Mouse (Mus musculus): ENCODE data around the gene Prelp. TPM values are rescaled to one million over a fixed set of nuclear protein-coding genes. Genes with fewer than 3 reads are reported as not detected.

Gene Prelp
- polyA plus RNA-seq, 1 experiment from 2014 or later, result 0.31 TPM

DNA sequence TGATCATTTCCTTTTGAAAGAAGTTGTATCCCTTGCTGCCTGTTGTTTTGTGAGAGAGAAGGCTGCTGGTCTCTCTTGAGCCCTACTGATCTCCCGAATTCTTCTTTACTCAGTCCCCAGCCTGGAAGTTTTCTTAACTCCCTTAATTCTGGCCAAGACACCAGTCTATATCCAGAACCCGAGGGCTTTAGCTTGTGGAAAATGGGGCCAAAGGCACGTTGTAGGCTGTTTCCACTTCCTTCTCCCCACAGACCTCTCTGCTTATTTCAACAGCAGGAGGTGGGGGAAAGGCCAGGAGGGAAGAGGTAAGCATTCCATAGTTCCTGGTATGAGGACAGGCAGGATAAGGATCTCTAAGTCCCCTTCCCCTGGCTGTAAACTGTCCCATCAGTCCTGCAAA, 8.8 kb upstream of the Prelp start:
- Histone ChIP-seq H3K36me3 (no peaks in the 10 kb centered on the region), H3K4me1 (peaks cover 9% of the 10 kb centered on the region; the same call in 1 of the 2 replicates), H3K27ac (replicated peaks) (no peak overlapping the region), H3K9me3 (replicated peaks) (peaks cover 5% of the 10 kb centered on the region; the same call in 1 of the 2 replicates), H3K4me3 (no peak overlapping the region), H3K27me3 (ENCODE audit: low read depth, poor library complexity, severe bottlenecking) (no peaks in the 10 kb centered on the region)
- DNase-seq (ENCODE audit: low spot score), result no peak
- 60% methylated on average over 3 of the region's 3 CpGs for WGBS

DNA sequence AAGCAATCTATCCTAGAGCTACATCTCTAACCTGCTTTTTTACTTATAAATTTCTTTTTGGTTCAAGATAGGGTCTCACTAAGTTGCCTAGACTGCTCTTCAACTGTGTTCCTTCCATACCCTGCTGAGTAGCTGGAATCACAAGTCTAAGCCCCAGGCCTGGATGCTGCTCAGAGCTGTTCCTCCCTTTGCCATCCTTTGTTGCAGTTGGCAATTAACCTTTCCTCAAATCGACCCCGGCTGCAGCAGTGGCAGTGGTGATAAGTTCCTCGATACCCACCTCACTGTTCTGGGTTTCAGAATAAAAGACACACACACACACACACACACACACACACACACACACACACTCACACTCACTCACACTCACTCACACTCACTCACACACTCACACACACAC, 4.0 kb upstream of the Prelp start:
- no peaks in the 10 kb centered on the region for H3K27me3 ChIP-seq (ENCODE audit: low read depth, poor library complexity, severe bottlenecking)
- H3K27ac ChIP-seq (replicated peaks), result no peak overlapping the region
- H3K4me1 ChIP-seq, result peaks cover 23% of the 10 kb centered on the region
- H3K9me3 ChIP-seq (replicated peaks), result peaks cover 5% of the 10 kb centered on the region; the same call in 1 of the 2 replicates
- no peak overlapping the region for H3K4me3 ChIP-seq
- 92% methylated on average over 3 of the region's 3 CpGs for WGBS
- no peaks in the 10 kb centered on the region for H3K36me3 ChIP-seq
- DNase-seq (ENCODE audit: low spot score), result no peak

DNA sequence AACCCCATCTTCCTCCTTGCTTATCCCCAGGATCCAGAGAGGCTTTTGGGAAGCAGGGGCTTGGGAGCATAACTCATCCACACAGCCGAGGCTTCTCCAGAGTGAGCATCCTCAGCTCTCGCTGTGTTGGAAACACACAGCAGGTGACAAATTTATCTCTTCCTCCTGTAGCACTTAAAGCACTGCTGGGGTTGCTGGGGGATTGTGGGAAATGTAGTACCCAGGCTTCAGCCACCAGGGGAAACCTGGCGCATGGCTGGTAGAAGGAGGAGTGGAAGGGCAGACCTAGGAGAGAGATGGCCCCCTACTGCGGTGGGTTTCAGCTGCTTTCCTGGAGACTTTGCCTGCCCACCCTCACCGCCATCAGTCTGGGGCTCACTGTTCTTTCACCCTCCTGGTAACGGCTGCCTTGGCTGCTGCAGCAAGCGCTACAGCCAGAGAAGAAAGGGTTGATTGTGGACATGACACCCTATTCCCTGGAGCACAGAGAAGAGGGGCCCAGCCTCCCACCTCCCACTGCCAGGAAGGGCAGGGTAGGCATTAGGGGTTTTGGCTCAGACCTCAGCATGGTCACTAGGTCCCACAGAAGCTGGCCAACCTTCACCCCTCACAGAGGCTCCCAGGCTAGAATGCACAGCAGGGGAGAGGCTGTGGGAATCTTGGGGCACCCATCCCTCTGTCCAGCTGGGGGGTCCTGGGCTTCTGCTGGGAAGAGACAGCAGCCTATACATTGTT, 3.1 kb upstream of the Prelp start:
- Histone ChIP-seq H3K4me1 (peaks cover 29% of the 10 kb centered on the region), H3K36me3 (no peaks in the 10 kb centered on the region), H3K9me3 (replicated peaks) (peaks cover 5% of the 10 kb centered on the region; the same call in 1 of the 2 replicates), H3K4me3 (no peak overlapping the region), H3K27ac (replicated peaks) (peak overlapping the region; percentile 67), H3K27me3 (ENCODE audit: low read depth, poor library complexity, severe bottlenecking) (peaks cover 8% of the 10 kb centered on the region; the same call in 1 of the 2 replicates)
- 29% methylated on average over 7 of the region's 7 CpGs for WGBS
- DNase-seq (ENCODE audit: low spot score), result peak; percentile 32

- peaks cover 34% of the 10 kb centered on the region for H3K4me1 ChIP-seq
- WGBS, result 93% methylated on average over 5 of the region's 5 CpGs
- H3K27me3 ChIP-seq (ENCODE audit: low read depth, poor library complexity, severe bottlenecking), result peaks cover 14% of the 10 kb centered on the region; the same call in 1 of the 2 replicates
- no peak for DNase-seq (ENCODE audit: low spot score)
- H3K4me3 ChIP-seq, result no peak overlapping the region
- H3K27ac ChIP-seq (replicated peaks), result no peak overlapping the region
- peaks cover 5% of the 10 kb centered on the region; the same call in 1 of the 2 replicates for H3K9me3 ChIP-seq (replicated peaks)
- no peaks in the 10 kb centered on the region for H3K36me3 ChIP-seq
These were observed 1.9 kb upstream of the Prelp start for GRCm38 (mm10) chr1:133923071-133923470.

DNA sequence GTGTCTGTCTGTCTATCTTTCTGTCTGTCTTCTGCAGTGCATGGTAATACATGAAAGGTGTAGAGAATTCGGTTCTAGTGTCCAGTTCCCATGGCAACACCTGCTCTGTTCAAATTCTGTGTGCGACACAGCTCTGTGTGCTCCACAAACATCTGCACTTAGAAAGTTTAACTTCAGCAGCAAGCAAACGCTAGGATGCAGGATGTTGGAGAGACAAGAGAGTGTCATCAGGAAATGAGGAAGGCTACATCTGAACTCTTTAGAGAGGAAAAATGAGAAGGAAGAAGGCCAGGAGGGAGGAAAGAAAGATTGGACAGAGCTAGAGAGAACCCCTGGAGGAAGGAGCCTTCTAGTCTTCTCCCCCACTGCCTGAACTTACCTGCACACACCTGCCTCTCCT, 338 bp downstream of the Prelp start:
- peak overlapping the region; percentile 65 for H3K27ac ChIP-seq (replicated peaks)
- peaks cover 41% of the 10 kb centered on the region for H3K4me1 ChIP-seq
- H3K4me3 ChIP-seq, result no peak overlapping the region
- no peaks in the 10 kb centered on the region for H3K36me3 ChIP-seq
- no peak for DNase-seq (ENCODE audit: low spot score)
- H3K9me3 ChIP-seq (replicated peaks), result no peaks in the 10 kb centered on the region; the same call in 1 of the 2 replicates
- 45% methylated on average over 3 of the region's 3 CpGs for WGBS
- H3K27me3 ChIP-seq (ENCODE audit: low read depth, poor library complexity, severe bottlenecking), result peaks cover 21% of the 10 kb centered on the region

GRCm38 (mm10) chr1:133920401-133920800, 813 bp downstream of the Prelp start:
- Histone ChIP-seq H3K4me1 (peaks cover 41% of the 10 kb centered on the region), H3K27ac (replicated peaks) (peak overlapping the region; percentile 65), H3K9me3 (replicated peaks) (no peaks in the 10 kb centered on the region), H3K4me3 (no peak overlapping the region), H3K27me3 (ENCODE audit: low read depth, poor library complexity, severe bottlenecking) (peaks cover 21% of the 10 kb centered on the region), H3K36me3 (no peaks in the 10 kb centered on the region)
- 45% methylated on average over 3 of the region's 3 CpGs for WGBS
- DNase-seq (ENCODE audit: low spot score), result no peak

DNA sequence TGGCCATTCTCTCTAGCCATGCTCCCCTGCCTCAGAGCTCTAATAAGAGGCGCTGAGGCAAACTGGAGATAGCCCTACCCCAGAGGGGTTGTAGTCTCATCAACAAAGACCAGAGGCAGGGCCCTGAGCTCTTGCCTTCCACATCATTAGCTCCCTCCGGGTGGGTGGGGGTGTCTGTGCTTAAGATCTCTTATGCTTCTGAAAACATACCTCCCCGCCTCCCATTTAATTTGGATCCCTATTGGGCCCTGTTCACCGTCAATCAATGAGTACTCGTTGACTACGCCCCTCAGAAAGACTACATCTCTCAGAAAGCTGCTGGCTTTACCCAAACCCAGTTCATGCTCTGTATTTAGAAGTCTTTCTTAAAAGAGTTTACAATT, 3.1 kb downstream of the Prelp start:
- peaks cover 28% of the 10 kb centered on the region for H3K27me3 ChIP-seq (ENCODE audit: low read depth, poor library complexity, severe bottlenecking)
- H3K9me3 ChIP-seq (replicated peaks), result no peaks in the 10 kb centered on the region
- peak overlapping the region; percentile 73 for H3K27ac ChIP-seq (replicated peaks)
- DNase-seq (ENCODE audit: low spot score), result no peak
- 40% methylated on average over 6 of the region's 6 CpGs for WGBS
- no peaks in the 10 kb centered on the region for H3K36me3 ChIP-seq
- 0 out of 2 replicates have a peak overlapping the region, but pooled peaks have one; percentile 16 for H3K4me3 ChIP-seq
- peaks cover 35% of the 10 kb centered on the region for H3K4me1 ChIP-seq

GRCm38 (mm10) chr1:133917456-133918087, 3.6 kb downstream of the Prelp start:
- H3K9me3 ChIP-seq (replicated peaks), result no peaks in the 10 kb centered on the region
- no peaks in the 10 kb centered on the region for H3K36me3 ChIP-seq
- WGBS, result 26% methylated on average over 11 of the region's 11 CpGs
- peaks cover 35% of the 10 kb centered on the region for H3K4me1 ChIP-seq
- peak overlapping the region; percentile 73 for H3K27ac ChIP-seq (replicated peaks)
- DNase-seq (ENCODE audit: low spot score), result peak; percentile 26
- H3K4me3 ChIP-seq, result peak overlapping the region; percentile 16; the same call in 1 of the 2 replicates
- H3K27me3 ChIP-seq (ENCODE audit: low read depth, poor library complexity, severe bottlenecking), result peaks cover 28% of the 10 kb centered on the region

GRCm38 (mm10) chr1:133915723-133916355, 5.4 kb downstream of the Prelp start:
- no peak for DNase-seq (ENCODE audit: low spot score)
- Histone ChIP-seq H3K36me3 (no peaks in the 10 kb centered on the region), H3K4me1 (peaks cover 24% of the 10 kb centered on the region), H3K27ac (replicated peaks) (no peak overlapping the region; the same call in 1 of the 2 replicates), H3K27me3 (ENCODE audit: low read depth, poor library complexity, severe bottlenecking) (peaks cover 33% of the 10 kb centered on the region), H3K9me3 (replicated peaks) (no peaks in the 10 kb centered on the region), H3K4me3 (no peak overlapping the region)
- 74% methylated on average over 8 of the region's 8 CpGs for WGBS

GRCm38 (mm10) chr1:133915115-133915514, 6.1 kb downstream of the Prelp start:
- H3K27ac ChIP-seq (replicated peaks), result no peak overlapping the region
- H3K9me3 ChIP-seq (replicated peaks), result no peaks in the 10 kb centered on the region
- H3K27me3 ChIP-seq (ENCODE audit: low read depth, poor library complexity, severe bottlenecking), result peaks cover 40% of the 10 kb centered on the region
- H3K36me3 ChIP-seq, result no peaks in the 10 kb centered on the region
- WGBS, result 88% methylated on average over 13 of the region's 13 CpGs
- no peak for DNase-seq (ENCODE audit: low spot score)
- peaks cover 17% of the 10 kb centered on the region for H3K4me1 ChIP-seq
- H3K4me3 ChIP-seq, result no peak overlapping the region

DNA sequence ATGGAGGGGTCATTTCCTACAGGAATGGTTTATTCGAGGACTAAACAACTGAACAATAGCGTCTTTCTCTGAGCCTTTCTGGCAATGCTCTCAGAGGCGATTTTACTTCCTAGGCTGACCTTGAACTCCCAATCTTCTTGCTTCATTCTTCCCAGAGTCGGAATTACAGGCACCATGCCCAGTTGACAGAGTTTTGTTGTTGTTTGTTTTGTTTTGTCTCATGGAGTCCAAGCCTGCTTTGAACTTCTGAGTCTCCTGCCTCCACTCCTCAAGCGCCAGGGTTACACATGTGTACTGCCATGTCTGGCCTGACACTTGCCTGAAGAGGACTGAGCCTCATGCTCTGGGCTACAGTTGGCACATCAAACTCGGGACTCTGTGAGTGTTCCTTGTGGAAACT, 8.2 kb downstream of the Prelp start:
- no peak for DNase-seq (ENCODE audit: low spot score)
- peaks cover 47% of the 10 kb centered on the region for H3K27me3 ChIP-seq (ENCODE audit: low read depth, poor library complexity, severe bottlenecking)
- 79% methylated on average over 6 of the region's 6 CpGs for WGBS

GRCm38 (mm10) chr1:133911456-133911855, 9.8 kb downstream of the Prelp start:
- H3K27me3 ChIP-seq (ENCODE audit: low read depth, poor library complexity, severe bottlenecking), result peaks cover 56% of the 10 kb centered on the region
- no peak overlapping the region for H3K4me3 ChIP-seq
- DNase-seq (ENCODE audit: low spot score), result peak; percentile 75
- no peak overlapping the region for H3K27ac ChIP-seq (replicated peaks)
- H3K4me1 ChIP-seq, result peaks cover 29% of the 10 kb centered on the region
- 28% methylated on average over 4 of the region's 4 CpGs for WGBS
- H3K36me3 ChIP-seq, result no peaks in the 10 kb centered on the region
- no peaks in the 10 kb centered on the region for H3K9me3 ChIP-seq (replicated peaks)

More for the DNA sequence above, 8.2 kb downstream of the Prelp start:
- H3K36me3 ChIP-seq, result no peaks in the 10 kb centered on the region
- H3K4me3 ChIP-seq, result no peak overlapping the region
- H3K4me1 ChIP-seq, result peaks cover 20% of the 10 kb centered on the region
- H3K27ac ChIP-seq (replicated peaks), result no peak overlapping the region
- no peaks in the 10 kb centered on the region for H3K9me3 ChIP-seq (replicated peaks)
